Mouse (Mus musculus) kidney, postnatal 25 days (tissue): ENCODE results near the gene Zscan26.

Source experiments
- DNase-seq, 2 experiments: peaks; one replicate each; pipeline ENCODE4 v3.0.0; 2021; ENCODE audit warnings: mixed read lengths in 2 of 2

The Zscan26 gene

DNA sequence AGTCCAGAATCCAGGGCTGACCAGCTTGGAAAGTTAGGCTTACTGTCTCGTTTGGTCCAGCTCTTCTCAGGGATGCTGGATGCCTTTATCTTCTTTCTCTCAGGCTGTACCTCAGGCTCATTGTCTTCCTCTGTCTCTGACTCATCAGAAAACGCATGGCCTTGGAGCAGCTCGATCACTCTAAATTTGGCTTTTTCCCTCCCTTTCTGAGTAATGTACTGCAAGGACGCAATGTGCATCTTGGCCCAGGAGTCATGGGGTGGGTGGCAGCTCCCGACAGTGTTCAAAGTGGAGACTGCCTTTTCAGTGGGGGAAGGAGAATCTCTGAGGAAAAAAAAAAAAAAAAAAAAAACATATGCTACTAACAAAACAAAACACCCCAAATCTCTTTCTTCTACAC lies 30.2 kb downstream of the Zscan26 start:
- no peak for DNase-seq

GRCm38 (mm10) chr13:21418865-21419264 lies 34.7 kb downstream of the Zscan26 start:
- DNase-seq = no peak

- DNase-seq = no peak
Measured at GRCm38 (mm10) chr13:21417298-21418010, 36.1 kb downstream of the Zscan26 start.

DNA sequence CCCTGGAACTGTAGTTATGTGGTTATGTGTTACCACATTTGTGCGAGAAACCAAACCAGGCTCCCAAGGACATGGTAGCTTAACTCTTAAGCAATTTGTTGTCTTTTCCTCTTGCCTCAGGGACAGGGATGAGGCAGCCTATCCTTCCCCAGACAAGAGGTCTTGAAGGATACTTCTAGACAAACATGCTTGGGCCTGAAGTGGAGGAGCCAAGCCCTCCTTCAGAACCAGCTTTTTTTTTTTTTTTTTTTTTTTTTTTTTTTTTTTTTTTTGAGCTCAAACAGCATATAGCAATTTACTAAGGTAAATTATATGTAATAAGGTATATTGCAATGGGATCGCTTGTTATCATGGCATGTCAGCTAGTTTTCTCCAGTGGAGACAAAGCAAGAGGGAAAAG lies 37.8 kb downstream of the Zscan26 start:
- DNase-seq = no peak

GRCm38 (mm10) chr13:21415266-21415665 lies 38.3 kb downstream of the Zscan26 start:
- no peak for DNase-seq

DNA sequence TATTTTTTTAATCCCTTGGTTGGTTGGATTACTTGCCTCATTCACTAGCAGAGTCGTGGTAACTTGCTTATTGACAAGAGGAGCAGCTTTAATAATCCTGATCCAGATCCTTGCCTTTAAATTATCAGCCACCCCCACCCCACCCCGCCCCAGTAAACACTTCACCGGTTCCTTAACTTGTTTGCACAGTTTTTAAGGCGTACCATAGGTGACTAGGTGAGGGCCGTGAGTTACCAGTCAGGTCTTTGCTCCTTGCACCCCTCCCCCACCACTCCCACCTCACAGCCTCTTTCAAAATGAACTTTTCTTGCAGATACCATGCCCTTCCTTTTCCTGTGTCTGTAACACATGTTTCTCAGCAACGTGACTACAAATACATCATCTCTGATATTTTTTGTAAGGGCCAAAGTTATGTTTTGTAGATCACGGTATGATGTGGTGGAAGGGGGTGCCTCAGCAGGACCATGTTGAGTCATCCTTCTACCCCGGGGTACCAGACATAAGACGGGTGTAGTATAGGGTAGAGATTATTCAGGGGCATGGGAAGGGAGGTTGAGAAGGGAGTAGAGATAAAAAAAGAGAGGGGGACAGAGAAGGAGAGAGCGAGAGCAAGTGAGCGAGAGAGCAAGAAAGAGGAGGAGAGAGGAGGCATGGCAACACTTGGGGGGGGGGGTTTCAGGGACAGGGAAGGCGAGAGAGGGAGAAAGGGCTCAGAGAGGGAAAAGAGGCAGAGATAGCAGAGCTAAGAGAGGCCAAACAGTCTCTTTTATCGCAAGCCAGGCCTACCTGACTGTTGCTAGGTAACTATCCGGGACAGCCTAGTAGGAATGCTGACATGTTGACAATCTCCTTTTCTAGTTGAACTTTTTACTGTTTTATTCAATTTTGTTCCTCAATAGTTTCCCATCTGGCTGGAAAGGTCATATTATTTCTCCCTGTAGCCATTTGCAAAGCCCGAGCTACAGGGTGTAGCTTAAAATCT lies 39.0 kb downstream of the Zscan26 start:
- no peak for DNase-seq

DNA sequence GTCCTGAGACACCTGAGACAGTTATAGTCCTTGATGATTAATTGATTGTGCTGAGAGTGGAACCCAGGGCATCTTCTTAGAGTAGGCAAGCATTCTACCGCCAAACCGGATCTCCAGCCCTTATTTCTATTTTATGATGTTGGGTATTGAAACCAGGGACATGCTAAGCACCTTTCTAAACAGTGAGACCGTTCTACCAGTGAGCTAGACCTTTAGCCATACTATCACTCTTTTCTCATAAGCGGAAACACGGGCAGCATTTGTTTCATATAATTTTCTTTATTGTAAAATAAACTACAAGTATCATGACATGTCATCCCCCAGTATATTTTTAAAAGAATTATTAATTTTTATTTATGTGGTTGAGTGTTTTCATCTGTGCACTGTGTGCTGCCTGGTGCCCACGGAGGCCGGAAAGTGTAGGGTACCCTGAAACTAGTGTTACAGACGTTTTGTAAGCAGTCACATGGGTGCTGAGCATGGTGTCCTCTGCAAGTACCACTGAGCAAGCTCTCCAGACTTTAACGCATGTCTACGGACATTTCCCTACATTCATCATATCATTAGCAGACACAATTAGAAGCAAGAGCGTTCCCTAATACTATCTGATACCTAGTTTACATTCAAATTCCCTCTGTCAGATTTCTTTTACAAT lies 44.6 kb downstream of the Zscan26 start:
- no peak for DNase-seq

DNA sequence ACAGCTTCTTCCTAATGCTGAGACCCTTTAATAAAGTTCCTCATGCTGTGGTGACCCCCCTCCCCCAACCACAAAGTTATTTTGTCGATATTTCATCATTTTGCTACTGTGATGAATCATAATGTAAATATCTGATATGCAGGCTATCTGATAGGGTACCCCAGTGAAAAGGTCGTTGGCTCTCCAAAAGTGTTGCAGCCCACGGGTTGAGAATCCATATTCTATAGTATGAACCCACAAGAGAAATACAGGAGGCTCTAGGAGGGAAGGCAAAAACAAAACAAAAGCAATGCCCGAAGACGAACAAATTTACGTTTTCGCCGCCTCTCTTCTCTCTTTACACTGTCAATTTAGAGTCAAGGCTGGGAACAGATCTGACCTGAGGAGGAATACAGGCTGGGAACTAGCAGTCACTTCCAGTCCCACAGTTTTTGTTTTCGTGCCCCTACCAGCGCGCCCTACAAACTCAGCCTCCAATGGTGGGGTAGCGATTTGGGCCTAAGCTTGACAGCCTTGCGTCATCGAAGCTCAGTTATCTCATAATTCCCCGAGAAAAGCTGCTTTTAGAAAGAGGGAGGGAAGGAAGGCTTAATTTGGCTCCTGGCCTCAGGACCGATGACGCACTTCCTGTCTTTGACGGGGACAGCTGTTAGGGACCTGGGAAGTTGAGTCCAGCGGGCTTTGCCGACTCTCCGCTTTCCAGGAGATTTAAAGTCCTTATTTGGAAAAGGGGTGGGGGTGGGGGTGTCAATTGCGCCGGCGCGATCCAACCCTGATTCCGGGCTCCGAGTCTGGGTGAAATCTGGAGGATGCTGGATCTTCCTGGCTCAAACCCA lies 45.3 kb downstream of the Zscan26 start:
- DNase-seq = peak; percentile 88 to 93

GRCm38 (mm10) chr13:21407341-21407740 lies 46.2 kb downstream of the Zscan26 start:
- no peak for DNase-seq

DNA sequence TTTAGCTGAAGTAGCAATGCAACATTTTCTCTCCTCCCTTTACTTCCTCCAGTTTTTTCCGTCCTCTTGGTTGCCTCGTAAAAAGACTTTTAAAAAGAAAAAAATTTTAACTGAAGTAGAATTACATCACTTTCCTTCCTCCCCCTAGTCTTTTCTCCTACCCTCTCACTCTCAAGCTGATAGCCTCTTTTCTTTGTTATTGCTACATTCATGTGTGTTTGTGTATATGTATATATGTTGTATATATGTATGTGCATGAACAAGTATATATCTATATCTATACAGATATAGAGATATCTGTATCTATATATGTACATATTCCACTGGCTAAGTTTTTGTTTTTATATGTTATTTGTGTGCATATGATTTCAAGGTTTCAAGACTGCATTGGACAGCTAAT lies 50.7 kb downstream of the Zscan26 start:
- no peak for DNase-seq

GRCm38 (mm10) chr13:21402287-21402846 lies 51.2 kb downstream of the Zscan26 start, which contains the start of gene Zkscan3:
Gene Zkscan3 (minus strand): TSS chr13:21402755.
- peak; percentile 92 to 93 for DNase-seq

DNA sequence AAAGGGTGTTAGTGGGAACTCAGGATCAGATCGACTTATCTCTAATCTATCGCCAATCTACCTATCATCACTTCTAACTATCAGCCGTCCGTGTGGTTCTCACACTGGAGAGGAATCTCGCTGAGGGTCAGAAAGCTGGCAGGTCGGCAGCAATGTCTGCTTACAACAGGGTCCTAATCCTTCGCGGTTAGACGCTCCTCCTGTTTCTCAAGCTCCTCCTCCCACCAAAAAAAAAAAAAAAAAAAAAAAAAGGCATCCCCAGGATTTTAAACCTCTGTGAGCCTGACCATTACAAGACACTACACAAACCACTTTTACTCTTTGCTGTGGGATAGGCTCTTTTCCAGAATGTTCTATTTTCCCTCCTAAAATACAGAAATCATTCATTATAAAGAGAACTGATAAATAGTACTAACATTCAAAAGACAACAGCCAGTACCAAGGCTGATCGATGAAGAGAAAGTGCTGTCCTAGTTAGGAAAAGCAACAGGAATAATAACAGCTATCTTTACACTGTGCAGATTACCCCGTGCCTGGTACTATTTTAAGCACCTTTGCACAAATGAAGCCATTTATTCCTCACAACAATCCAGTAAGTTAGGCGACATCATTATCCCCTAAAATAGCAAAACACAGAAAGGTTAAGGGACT lies 51.8 kb downstream of the Zscan26 start:
- DNase-seq = no peak

DNA sequence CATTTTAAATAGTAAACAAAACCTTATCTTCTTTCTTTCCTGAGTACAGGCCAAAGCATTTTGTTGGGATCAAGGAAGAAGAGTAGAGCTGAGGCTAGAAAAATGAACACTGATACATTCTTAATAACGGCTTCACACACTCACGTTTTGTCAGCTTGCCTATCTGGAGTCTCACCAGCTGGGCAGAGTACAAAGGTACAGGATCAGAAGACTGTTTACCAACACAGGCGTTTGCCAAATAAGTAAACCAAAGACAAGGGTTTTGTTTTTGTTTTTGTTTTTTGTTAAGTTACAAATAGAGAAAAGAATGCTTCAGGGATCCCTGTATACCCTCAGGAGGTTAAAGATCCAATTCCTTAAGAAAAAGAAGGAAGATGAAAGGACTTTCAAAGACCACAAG lies 52.4 kb downstream of the Zscan26 start:
- no peak for DNase-seq

DNA sequence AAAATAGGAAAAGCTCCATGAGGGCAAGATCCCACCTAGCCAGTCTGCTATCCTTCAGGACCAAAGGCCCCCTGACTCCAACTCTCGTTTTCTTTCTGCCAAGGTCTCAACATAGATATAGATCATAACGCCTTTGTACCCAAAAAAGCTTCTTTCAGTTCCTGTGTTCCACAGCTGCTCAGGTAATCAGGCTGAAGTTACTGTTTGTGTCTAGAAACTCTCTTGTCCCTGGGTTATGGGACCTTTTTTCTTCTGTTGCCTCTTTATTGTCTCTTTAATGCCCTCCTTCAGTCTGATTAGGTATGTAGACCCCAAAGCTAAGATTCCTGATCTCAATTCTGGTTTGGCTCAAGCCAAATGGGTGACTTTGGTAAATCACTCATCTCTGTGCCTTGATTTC lies 56.0 kb downstream of the Zscan26 start:
- no peak for DNase-seq

DNA sequence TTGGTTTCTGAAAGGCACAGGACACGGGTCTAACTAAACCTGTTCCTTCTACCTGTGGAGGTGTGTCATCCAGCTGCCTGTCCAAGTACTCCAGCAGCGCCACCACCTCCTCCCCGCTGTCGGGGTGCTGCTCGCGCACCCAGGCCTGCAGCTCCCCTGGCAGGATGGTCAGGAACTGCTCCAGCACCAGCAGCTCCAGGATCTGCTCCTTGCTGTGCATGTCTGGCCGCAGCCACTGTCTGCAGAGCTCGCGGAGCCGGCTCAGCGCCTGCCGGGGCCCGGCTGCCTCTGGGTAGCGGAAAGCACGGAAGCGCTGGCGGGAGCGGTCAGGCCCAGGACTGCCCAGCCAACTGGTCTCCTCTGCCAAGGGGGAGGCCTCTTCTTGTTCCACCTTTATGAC lies 57.5 kb downstream of the Zscan26 start:
- peak in 1 of 2 experiments; percentile 52 for DNase-seq

DNA sequence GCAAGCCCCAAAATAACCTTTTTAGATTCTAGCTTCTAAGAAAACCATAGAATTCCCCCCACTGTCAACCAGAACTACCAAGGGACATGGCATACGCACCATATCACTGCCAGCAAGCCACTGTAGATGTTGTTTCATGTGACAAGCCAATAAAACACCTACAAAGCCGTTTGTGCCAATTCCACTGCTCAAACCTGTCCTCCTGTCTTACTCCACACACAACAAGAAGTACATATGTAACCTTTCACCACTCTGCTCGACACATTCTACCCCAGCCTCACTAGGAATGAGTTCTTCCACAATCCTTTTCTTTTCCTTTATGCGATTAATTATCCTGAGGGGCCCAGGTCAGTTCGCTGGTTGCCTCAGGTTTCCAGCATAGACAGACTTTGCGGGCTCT lies 57.9 kb downstream of the Zscan26 start:
- no peak for DNase-seq

- DNase-seq = no peak
Measured at GRCm38 (mm10) chr13:21395211-21395610, 58.3 kb downstream of the Zscan26 start.
